Mouse (Mus musculus): Measurements from ENCODE around the gene Il2rb.
A peak's percentile ranks its signal among the peaks of the same experiment; 100 is the strongest.

Gene Il2rb

DNA sequence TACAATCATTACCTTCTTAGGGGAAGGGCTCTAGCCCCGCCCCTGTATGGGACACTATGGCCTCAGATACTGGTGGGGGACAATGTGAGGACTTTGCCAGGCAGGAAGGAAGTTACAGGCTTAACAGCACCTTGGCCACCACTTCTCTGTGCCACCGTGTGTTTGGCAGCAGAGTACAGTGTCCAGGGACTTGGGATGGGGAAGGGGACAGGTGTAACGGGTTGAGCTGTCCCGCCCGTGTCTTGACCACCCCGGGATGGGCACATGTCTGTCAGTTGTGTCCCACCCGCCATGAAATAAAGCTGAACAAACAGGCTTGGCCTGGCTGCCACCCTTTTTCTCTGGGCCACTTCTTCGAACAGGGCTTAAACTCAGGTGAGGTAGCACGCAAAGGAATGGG lies 56.1 kb downstream of the Il2rb start:
- DNase-seq = no peak

- no peak for DNase-seq
Measured at GRCm38 (mm10) chr15:78438505-78438904, 56.6 kb downstream of the Il2rb start.

DNA sequence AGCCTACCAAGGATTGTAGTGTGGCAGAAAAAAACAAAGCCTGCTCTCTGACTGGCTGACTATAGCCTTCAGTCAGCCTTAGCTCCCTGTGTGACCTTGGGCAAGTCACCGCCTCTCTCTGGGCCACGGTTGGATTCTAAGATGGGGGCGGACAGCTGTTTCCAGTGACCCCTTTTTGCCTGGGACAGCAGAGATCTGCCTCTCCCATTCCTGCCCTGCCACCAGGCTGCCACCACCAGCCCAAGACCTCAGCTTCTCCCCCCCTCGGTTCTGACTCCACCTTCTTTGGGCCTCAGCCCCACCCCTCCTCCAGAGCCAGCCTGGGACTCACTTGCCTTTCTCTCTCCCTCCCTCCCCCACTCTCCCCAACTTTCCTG lies 57.1 kb downstream of the Il2rb start:
- no peak for DNase-seq

DNA sequence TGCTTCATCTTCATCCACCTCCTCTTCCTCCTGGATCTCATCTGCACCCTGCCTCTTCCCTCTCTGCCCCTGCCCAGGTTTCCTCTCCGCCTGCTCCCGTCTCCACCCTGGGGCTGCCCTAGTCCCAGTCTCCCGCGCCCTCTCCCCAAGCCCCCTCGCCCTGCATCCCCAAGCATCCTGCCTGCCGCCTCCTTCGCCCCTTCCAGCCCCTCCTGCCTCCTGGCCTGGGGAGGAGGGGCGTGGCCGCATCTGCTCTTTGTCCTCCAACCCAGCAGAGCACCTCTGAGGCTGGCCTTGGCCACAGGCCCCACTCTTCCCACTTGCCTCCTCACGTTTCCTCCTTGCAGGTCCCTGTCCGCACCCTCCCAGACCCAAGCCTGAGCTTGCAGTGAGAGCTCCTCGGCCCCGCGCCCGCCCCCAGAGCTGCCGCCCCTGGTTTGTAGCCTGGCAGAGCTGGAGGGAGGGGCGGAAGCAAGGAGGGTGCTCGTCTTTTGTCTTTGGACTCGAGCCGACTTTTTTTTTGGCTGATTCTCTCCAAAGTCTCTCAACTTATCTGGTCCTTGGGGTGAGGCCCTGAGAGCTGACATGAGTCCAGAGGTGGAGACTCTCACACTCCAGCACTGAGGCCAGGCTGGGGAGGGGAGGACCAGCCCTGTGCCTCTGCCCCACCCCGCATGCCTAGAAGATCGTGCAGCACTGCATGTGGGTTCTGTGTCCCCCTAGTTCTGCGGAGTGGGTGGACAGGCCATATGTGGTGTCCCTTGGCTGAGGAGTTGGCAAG lies 57.6 kb downstream of the Il2rb start:
- DNase-seq = peak; percentile 98

- DNase-seq = peak; percentile 99
Measured at GRCm38 (mm10) chr15:78436380-78437192, 58.5 kb downstream of the Il2rb start.

DNA sequence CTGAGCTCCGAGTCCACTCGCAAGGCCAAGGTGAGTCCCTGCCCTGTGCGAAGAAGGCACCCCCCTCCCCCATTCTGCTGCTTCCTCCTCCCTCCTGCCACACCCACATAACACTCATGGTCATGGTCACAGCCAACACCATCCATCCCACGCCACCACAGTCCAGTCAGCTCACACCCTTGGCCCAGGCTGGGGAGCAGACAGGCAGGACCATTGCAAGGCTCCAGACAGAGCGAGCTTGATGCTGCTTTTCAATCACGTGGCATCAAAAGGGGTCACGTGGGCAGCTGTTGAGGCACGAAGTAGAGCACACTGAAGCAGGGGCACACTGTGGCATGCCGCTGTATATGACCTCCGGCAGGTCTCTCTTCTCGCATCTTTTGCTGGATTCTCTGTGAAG lies 59.4 kb downstream of the Il2rb start:
- DNase-seq = peak; percentile 95

DNA sequence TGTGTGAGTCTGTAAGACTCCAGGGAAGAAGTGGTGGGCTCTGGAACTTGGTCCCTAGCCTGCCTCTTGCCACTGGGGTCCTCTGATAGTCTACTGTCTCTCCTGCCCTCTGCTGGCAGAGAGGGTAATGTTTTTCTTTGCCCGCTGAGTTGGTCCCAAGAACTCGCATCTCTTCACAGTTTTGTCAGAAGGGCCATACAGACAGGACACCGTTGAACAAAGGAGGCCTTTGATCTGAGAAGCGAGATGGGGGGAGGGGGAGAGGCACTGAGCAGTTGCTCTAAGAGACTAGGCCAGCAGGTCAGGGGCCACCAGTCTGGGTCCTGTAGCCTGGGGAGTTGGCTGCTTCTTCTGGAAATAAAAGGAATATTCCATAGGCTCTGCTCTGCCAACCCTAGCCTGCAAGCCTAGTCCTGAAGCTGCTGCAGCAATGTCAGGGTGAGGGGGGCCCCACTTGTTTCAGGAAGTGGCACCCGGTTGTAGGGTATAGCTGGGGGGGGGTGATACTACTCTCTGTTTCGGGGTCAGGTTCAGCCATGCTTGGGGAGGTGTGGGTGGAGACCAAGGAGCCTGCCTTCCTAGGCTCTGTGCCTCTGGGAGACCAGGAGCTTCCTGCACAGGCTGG lies 60.1 kb downstream of the Il2rb start:
- DNase-seq = peak; percentile 92

DNA sequence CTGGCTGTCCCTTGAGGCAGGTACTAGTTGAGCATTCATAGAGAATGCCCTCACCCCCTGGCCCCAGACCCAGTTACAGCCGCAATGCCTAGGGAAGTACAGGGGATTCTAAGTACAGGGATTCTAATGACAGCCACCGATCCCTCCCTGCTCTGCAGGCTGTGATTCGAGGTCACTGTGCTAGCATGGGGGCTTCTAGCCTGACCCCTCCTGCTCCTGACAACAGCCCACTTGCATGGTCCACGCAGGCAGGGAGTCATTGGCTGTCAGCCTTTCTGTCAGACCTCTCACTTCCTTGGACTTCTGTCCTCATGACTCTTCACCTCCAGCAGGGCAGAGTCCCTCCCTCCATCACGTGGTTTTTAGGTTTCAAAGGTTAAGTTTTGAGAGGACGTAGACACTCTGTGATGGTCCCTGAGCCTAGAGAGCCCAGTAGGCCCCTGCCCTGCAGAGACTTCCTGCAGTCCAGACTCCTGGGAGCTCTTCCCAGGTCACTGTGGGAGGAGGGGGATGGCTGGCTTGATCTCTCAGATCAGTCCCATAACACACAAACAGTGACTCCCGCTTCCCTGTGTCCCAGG lies 63.4 kb downstream of the Il2rb start:
- DNase-seq = peak; percentile 90

- peak; percentile 93 for DNase-seq
Measured at GRCm38 (mm10) chr15:78430874-78431273, 64.2 kb downstream of the Il2rb start.

DNA sequence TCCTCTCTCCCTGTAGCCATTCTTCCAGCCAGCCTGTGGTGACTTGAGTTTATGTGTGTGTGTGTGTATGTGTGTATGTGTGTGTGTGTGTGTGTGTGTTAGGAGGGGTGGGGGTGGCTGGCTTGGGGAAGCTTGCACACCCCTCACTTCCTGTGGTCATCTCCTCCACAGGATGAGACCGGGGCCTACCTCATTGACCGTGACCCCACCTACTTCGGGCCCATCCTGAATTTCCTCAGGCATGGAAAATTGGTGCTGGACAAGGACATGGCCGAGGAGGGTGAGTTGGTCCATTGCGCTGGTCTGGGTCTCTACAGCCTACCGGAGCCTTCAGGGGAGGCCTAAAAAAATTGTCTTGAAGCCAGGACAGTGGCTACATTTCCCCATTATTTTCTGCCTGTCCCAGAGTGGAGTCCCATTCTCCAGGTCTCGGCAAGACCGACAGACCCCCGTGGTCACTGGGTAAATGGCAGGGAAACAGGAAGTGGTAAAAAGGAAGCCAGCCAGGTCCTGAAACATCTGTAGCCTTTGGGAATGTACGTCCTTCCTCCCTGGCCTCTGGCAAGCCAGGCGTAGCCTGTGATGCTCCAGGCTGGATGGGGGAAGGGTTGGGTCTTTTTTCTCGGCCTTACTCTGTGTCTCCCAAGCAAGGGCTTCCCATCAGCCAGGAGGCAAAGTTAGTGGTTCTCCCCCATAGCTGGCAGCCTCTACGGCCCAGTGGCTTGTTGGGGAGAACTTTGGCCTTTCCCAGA lies 65.0 kb downstream of the Il2rb start:
- DNase-seq = peak; percentile 97

Measured in heart, adult 11 months (tissue).